Mouse (Mus musculus) neural tube, embryonic 11.5 days (tissue): ENCODE measurements around the gene Pid1. TPM values are rescaled to one million over a fixed set of nuclear protein-coding genes. Genes with fewer than 3 reads are reported as not detected.

Experiments
- ATAC-seq: fragments of 200-750 bp; cut with Nextera tagmentation; 2 replicates; pipeline ENCODE4 v1.8.0; 2017; ENCODE audit warnings: moderate number of reproducible peaks, mild to moderate bottlenecking, moderate TSS enrichment, moderate library complexity; ENCODE audit not compliant: insufficient read depth, low FRiP score, low TSS enrichment
- DNase-seq: peaks from one replicate; pipeline ENCODE4 v3.0.0-alpha.2; 2015; ENCODE audit warnings: low spot score
- H3K27ac ChIP-seq: fragments of 300-500 bp; sonication (generic); 2 replicates; pipeline ENCODE4 v1.5.1; 2014; ENCODE audit warnings: low read depth, mild to moderate bottlenecking, low read length
- H3K27me3 ChIP-seq: fragments of 300-500 bp; sonication (generic); 2 replicates; pipeline ENCODE4 v1.6.1; 2014; ENCODE audit warnings: mild to moderate bottlenecking, low read length, mixed read lengths; ENCODE audit not compliant: control insufficient read depth, insufficient read depth
- H3K36me3 ChIP-seq: fragments of 300-500 bp; sonication (generic); 2 replicates; pipeline ENCODE4 v1.6.1; 2014; ENCODE audit warnings: mild to moderate bottlenecking, low read length, moderate library complexity, mixed read lengths; ENCODE audit not compliant: control insufficient read depth, insufficient read depth
- H3K4me1 ChIP-seq: fragments of 300-500 bp; sonication (generic); 2 replicates; pipeline ENCODE4 v1.6.1; 2014; ENCODE audit warnings: low read length, mixed read lengths; ENCODE audit not compliant: control insufficient read depth, insufficient read depth
- H3K4me2 ChIP-seq: fragments of 300-500 bp; sonication (generic); 2 replicates; pipeline ENCODE4 v1.6.1; 2014; ENCODE audit warnings: low read depth, mild to moderate bottlenecking, moderate library complexity
- H3K4me3 ChIP-seq: fragments of 300-500 bp; sonication (generic); 2 replicates; pipeline ENCODE4 v1.5.1; 2014; ENCODE audit warnings: low read depth, low read length
- H3K9ac ChIP-seq: fragments of 300-500 bp; sonication (generic); 2 replicates; pipeline ENCODE4 v1.6.1; 2014; ENCODE audit warnings: mild to moderate bottlenecking, low read length
- H3K9me3 ChIP-seq: fragments of 300-500 bp; sonication (generic); 2 replicates; pipeline ENCODE4 v1.6.1; 2016; ENCODE audit warnings: low read length; ENCODE audit not compliant: control insufficient read depth
- WGBS: fragments of 180-500 bp; shearing (Covaris S2); extraction: QIAGEN DNeasy Blood & Tissue Kit; methylation state at CpG from one replicate; pipeline ENCODE4 v1.1.7; 2014; 5-methylcytosine and 5-hydroxymethylcytosine counted together
- polyA plus RNA-seq: library from polyadenylated mRNA; unstranded; fragments of >200 nt; fragmentation: Nextera tagmentation; extraction: Ambion mirVana; gene quantifications from 2 replicates; pipeline ENCODE4 v1.2.1, GENCODE M21; 2014

Gene Pid1
- polyA plus RNA-seq, 1 experiment from 2014 or later, result 58.4 TPM

DNA sequence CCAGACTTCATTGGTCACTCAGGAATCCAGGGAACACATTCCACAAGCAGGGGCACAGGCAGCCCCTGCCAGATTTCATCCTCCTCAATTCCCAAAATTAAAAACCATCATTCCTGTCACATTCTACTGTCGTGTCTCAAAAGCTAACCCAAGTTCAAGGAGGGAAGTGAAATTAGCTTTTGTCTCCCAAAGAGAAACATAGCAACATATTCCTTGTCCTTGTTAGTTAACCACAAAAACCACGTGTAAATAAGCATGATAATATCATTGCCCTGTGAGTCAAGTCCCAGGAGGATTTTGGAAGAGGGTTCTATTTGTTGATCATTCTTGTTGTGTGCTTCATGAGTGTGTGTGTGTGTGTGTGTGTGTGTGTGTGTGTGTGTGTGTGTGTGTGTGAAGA, 164.1 kb downstream of the Pid1 start:
- H3K27me3 ChIP-seq, result no peaks in the 10 kb centered on the region
- 79% methylated on average over 2 of the region's 2 CpGs for WGBS

DNA sequence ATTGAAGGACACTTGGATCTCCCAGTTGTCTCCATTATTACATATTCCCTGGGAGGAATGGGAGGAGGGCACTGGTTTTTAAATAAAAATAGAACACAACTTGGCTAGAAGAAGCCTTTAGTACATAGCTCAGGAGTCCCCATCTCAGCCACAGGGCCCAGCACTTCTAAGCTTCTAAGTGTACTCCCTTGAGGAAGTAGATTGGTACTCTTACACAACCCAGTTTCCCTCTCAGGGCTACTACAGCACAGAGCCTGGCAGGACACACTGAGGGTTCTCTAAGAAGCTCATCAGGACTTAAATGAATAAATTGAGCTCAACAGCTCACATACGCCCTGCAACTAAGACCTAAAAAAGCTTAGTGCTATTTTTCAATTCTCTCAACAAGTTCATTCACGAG, 165.1 kb downstream of the Pid1 start:
- Histone ChIP-seq H3K9ac (no peak overlapping the region), H3K9me3 (no peaks in the 10 kb centered on the region), H3K36me3 (no peaks in the 10 kb centered on the region), H3K4me3 (no peak overlapping the region), H3K4me2 (no peak overlapping the region), H3K27me3 (no peaks in the 10 kb centered on the region), H3K27ac (no peak overlapping the region), H3K4me1 (no peaks in the 10 kb centered on the region)
- WGBS, result 84% methylated on average over 2 of the region's 2 CpGs
- no peak for ATAC-seq
- no peak for DNase-seq

More for the DNA sequence above, 164.1 kb downstream of the Pid1 start:
- Histone ChIP-seq H3K9ac (no peak overlapping the region), H3K4me1 (no peaks in the 10 kb centered on the region), H3K4me2 (no peak overlapping the region), H3K4me3 (no peak overlapping the region), H3K36me3 (no peaks in the 10 kb centered on the region), H3K27ac (no peak overlapping the region), H3K9me3 (no peaks in the 10 kb centered on the region)
- DNase-seq (no peak), ATAC-seq (no peak)

GRCm38 (mm10) chr1:84192167-84192566, 171.8 kb downstream of the Pid1 start:
- DNase-seq (no peak), ATAC-seq (no peak)
- no peaks in the 10 kb centered on the region for H3K9me3 ChIP-seq
- no peak overlapping the region for H3K4me2 ChIP-seq
- H3K27ac ChIP-seq, result no peak overlapping the region
- H3K27me3 ChIP-seq, result no peaks in the 10 kb centered on the region
- no peaks in the 10 kb centered on the region for H3K36me3 ChIP-seq
- H3K4me3 ChIP-seq, result no peak overlapping the region
- no peaks in the 10 kb centered on the region for H3K4me1 ChIP-seq
- H3K9ac ChIP-seq, result no peak overlapping the region

DNA sequence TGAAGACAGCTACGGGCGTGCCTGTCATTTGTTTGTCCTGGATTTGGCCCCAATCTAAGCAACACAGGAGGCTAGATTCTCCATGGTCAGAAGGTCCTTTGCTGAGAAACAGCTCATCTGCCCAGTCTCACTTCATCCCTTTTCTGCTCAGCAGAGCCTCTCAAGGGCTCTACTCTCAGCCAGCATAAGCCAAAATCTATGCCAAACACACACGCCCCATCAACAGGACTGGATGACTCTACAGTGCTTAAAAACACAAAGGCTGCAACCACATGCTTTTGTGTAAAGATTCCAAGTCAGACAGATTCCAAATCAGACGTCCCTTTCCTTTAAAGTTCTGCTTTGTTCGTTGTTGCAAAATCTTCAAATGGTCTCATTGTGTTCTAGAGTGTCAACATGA, 174.5 kb downstream of the Pid1 start:
- no peaks in the 10 kb centered on the region for H3K9me3 ChIP-seq
- ATAC-seq, result no peak
- H3K27ac ChIP-seq, result no peak overlapping the region
- no peak overlapping the region for H3K9ac ChIP-seq
- no peak overlapping the region for H3K4me2 ChIP-seq
- no peak overlapping the region for H3K4me3 ChIP-seq
- H3K27me3 ChIP-seq, result no peaks in the 10 kb centered on the region
- no peaks in the 10 kb centered on the region for H3K4me1 ChIP-seq
- no peak for DNase-seq
- 88% methylated on average over 5 of the region's 5 CpGs for WGBS
- no peaks in the 10 kb centered on the region for H3K36me3 ChIP-seq

DNA sequence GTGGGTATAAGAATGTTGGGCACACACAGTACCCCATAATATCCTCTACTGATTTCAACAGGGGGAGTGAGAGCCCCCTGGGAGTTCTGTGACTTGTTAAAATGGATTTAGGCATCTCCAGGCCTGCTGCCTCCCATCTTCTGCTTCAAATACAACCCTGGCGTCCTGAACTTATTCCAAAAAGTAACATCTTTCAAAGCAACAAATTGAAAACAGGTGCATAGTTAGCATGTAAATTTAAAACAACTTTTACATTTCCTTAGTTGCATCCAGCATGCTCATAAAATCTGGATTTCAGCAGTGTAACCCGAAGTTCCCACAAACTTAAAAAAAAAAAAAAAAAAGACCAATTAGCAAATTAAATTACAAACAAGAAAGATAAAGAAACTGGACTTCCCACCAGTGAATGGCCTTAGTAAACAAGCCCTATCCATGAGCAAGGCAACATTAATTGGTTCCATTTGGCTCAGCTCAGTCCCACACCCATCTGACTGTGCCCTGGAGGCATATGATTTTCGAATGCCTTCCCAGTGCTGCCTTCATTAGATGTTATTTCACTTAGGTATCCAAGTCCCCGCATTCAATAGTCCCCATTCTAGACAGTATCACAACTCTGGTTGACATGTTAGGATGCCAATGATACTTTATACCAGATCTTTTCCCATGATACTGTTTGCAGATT, 177.1 kb downstream of the Pid1 start:
- H3K27me3 ChIP-seq, result no peaks in the 10 kb centered on the region
- no peak for ATAC-seq
- H3K4me3 ChIP-seq, result no peak overlapping the region
- H3K9me3 ChIP-seq, result no peaks in the 10 kb centered on the region
- H3K36me3 ChIP-seq, result no peaks in the 10 kb centered on the region
- no peak overlapping the region for H3K9ac ChIP-seq
- H3K27ac ChIP-seq, result no peak overlapping the region
- WGBS, result 78% methylated on average over 4 of the region's 4 CpGs
- H3K4me1 ChIP-seq, result no peaks in the 10 kb centered on the region
- H3K4me2 ChIP-seq, result no peak overlapping the region
- DNase-seq, result no peak

DNA sequence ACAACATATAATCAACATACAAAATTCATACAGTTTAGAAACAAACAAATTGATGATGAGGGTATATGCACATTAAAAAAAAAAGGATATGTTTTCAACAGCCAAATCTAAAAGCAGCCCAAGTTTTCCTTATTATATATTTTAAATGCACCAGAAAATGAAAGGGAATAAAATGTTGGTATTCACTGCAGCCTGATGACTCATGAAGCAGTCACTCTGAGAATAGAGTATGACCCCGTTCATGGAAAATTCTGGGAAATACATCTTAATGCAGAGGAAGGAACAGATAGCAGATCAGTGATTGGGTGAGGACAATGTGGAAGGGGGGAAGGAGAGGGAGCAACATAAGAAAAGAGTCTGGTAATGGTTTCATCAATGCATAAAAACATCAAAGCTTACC, 186.3 kb downstream of the Pid1 start:
- DNase-seq (no peak), ATAC-seq (no peak)
- no peak overlapping the region for H3K27ac ChIP-seq
- no peak overlapping the region for H3K4me2 ChIP-seq
- no peak overlapping the region for H3K4me3 ChIP-seq
- H3K9me3 ChIP-seq, result no peaks in the 10 kb centered on the region
- H3K4me1 ChIP-seq, result no peaks in the 10 kb centered on the region
- H3K36me3 ChIP-seq, result no peaks in the 10 kb centered on the region
- H3K9ac ChIP-seq, result no peak overlapping the region
- 91% methylated on average over 1 of the region's 1 CpGs for WGBS
- no peaks in the 10 kb centered on the region for H3K27me3 ChIP-seq

- DNase-seq, result no peak
- no peak overlapping the region for H3K27ac ChIP-seq
- 39% methylated on average over 2 of the region's 2 CpGs for WGBS
- H3K9me3 ChIP-seq, result no peaks in the 10 kb centered on the region
- no peak overlapping the region for H3K9ac ChIP-seq
- peak; percentile 80 for ATAC-seq
- no peak overlapping the region for H3K4me3 ChIP-seq
- no peak overlapping the region for H3K4me2 ChIP-seq
- no peaks in the 10 kb centered on the region for H3K4me1 ChIP-seq
- H3K27me3 ChIP-seq, result no peaks in the 10 kb centered on the region
- no peaks in the 10 kb centered on the region for H3K36me3 ChIP-seq
Observed at GRCm38 (mm10) chr1:84177033-84177432, 186.9 kb downstream of the Pid1 start.

GRCm38 (mm10) chr1:84172941-84173340, 191.0 kb downstream of the Pid1 start:
- 74% methylated on average over 6 of the region's 6 CpGs for WGBS
- no peak overlapping the region for H3K9ac ChIP-seq
- H3K4me1 ChIP-seq, result no peaks in the 10 kb centered on the region
- DNase-seq, result no peak
- H3K4me3 ChIP-seq, result no peak overlapping the region
- no peak for ATAC-seq
- H3K9me3 ChIP-seq, result no peaks in the 10 kb centered on the region
- H3K27me3 ChIP-seq, result no peaks in the 10 kb centered on the region
- no peak overlapping the region for H3K4me2 ChIP-seq
- H3K27ac ChIP-seq, result no peak overlapping the region
- H3K36me3 ChIP-seq, result no peaks in the 10 kb centered on the region

DNA sequence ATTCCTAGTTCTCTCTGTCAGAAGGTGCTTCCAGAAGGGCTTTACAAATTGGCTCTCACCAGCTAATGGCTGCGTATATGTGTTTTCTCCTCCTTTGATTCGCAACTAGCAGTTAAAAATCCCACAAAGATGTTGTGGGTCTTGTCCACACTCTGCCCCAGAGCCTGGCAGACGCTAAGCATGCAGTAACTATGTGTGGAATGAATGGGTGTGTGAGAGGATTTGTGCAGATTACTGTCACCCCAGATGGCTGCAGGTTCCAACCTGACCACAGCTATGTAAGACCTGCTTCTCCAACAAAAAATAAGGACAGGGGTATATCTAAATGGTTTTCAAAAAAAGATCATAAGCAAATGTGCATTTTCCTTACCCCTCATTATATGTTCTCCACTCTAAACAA, 206.2 kb downstream of the Pid1 start:
- no peak overlapping the region for H3K4me3 ChIP-seq
- H3K27ac ChIP-seq, result no peak overlapping the region
- H3K36me3 ChIP-seq, result no peaks in the 10 kb centered on the region
- H3K4me1 ChIP-seq, result no peaks in the 10 kb centered on the region
- no peak overlapping the region for H3K9ac ChIP-seq
- WGBS, result 86% methylated on average over 3 of the region's 3 CpGs
- no peaks in the 10 kb centered on the region for H3K27me3 ChIP-seq
- no peak overlapping the region for H3K4me2 ChIP-seq
- DNase-seq (no peak), ATAC-seq (no peak)
- H3K9me3 ChIP-seq, result no peaks in the 10 kb centered on the region
